Mouse (Mus musculus): ENCODE results near the gene Slc28a2. TPM values are rescaled to one million over a fixed set of nuclear protein-coding genes. Genes with fewer than 3 reads are reported as not detected.

The Slc28a2 gene
- not detected for polyA plus RNA-seq (2014; fragmentation: Illumina TruSeq; extraction: RNeasy Lipid Tissue Mini Kit (QIAGEN cat#74804); ENCODE audit: low read depth, low replicate concordance)

DNA sequence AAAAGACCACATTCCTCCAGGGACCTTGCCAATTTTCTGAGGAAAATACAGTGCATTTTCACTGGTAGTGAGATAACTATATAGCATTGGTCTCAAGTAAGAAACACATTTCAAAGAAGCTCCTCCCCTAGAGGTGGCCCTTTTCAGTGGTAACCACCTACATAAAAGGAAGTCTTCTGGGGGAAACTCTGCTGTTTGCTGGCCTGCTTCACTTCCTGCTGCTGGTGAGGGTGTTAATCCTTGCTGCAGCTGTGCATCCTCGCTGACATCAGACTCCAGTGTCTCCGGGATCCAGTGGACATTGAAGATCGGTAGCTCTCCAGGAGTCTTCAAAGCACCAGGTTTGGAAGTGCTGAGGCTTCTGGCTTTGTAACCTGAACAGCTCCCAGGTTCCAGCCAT lies at the start of gene Slc28a2:
Gene Slc28a2 (plus strand): TSS at position 278 of the 400 bp plus-strand sequence.

DNA sequence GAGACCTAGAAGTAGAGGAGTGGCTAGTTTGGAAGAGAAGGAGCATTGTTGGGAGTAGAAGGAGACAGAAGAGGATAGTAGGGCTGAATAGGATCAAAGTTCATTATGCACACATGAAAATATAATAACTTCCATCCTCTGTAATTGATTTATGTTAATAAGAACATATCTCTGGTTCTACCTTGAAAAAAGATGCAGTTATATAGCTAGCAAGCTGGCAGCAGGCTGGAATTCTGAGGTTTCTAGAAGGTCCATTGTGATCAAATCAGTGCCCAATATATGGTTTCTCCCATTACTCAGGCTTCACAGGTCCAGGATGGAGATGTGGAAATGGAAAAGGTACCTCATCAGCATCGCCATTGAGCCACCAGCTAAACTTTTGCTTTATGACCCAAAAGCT lies 58.4 kb downstream of the Slc28a2 start, which contains the start of gene Gm14085:
Gene Gm14085 (plus strand): TSS at position 301 of the 400 bp plus-strand sequence.

Other genes starting within 250 kb of the Slc28a2 start
- gene Patl2, start 240.3 kb upstream of the Slc28a2 start, polyA plus RNA-seq (2014; fragmentation: Illumina TruSeq; extraction: RNeasy Lipid Tissue Mini Kit (QIAGEN cat#74804); ENCODE audit: low read depth, low replicate concordance): not detected
- gene Terb2, start 240.2 kb upstream of the Slc28a2 start, polyA plus RNA-seq (2014; fragmentation: Illumina TruSeq; extraction: RNeasy Lipid Tissue Mini Kit (QIAGEN cat#74804); ENCODE audit: low read depth, low replicate concordance): not detected
- gene Sord, start 191.7 kb upstream of the Slc28a2 start, polyA plus RNA-seq (2014; fragmentation: Illumina TruSeq; extraction: RNeasy Lipid Tissue Mini Kit (QIAGEN cat#74804); ENCODE audit: low read depth, low replicate concordance): 1,026 TPM
- not detected for gene Duox2, start 128.0 kb upstream of the Slc28a2 start, polyA plus RNA-seq (2014; fragmentation: Illumina TruSeq; extraction: RNeasy Lipid Tissue Mini Kit (QIAGEN cat#74804); ENCODE audit: low read depth, low replicate concordance)
- not detected for gene Duoxa2, start 127.6 kb upstream of the Slc28a2 start, polyA plus RNA-seq (2014; fragmentation: Illumina TruSeq; extraction: RNeasy Lipid Tissue Mini Kit (QIAGEN cat#74804); ENCODE audit: low read depth, low replicate concordance)
- gene Duoxa1, start 112.7 kb upstream of the Slc28a2 start, polyA plus RNA-seq (2014; fragmentation: Illumina TruSeq; extraction: RNeasy Lipid Tissue Mini Kit (QIAGEN cat#74804); ENCODE audit: low read depth, low replicate concordance): not detected
- not detected for gene Duox1, start 110.8 kb upstream of the Slc28a2 start, polyA plus RNA-seq (2014; fragmentation: Illumina TruSeq; extraction: RNeasy Lipid Tissue Mini Kit (QIAGEN cat#74804); ENCODE audit: low read depth, low replicate concordance)
- 0.32 TPM for gene Shf, start 57.3 kb upstream of the Slc28a2 start, polyA plus RNA-seq (2014; fragmentation: Illumina TruSeq; extraction: RNeasy Lipid Tissue Mini Kit (QIAGEN cat#74804); ENCODE audit: low read depth, low replicate concordance)
- not detected for gene Gm14085, start 58.5 kb downstream of the Slc28a2 start, polyA plus RNA-seq (2014; fragmentation: Illumina TruSeq; extraction: RNeasy Lipid Tissue Mini Kit (QIAGEN cat#74804); ENCODE audit: low read depth, low replicate concordance)
- 2,427 TPM for gene Gatm, start 184.8 kb downstream of the Slc28a2 start, polyA plus RNA-seq (2014; fragmentation: Illumina TruSeq; extraction: RNeasy Lipid Tissue Mini Kit (QIAGEN cat#74804); ENCODE audit: low read depth, low replicate concordance)
- gene AA467197, start 210.5 kb downstream of the Slc28a2 start, polyA plus RNA-seq (2014; fragmentation: Illumina TruSeq; extraction: RNeasy Lipid Tissue Mini Kit (QIAGEN cat#74804); ENCODE audit: low read depth, low replicate concordance): 0.93 TPM

All from kidney, adult 10 weeks (tissue).